Mouse (Mus musculus) stomach, postnatal 0 days (tissue): Measurements from ENCODE around the gene Camkk2.

Source experiments
- CTCF ChIP-seq: IDR thresholded peaks from 2 replicates; pipeline ENCODE4 v1.5.1; 2016; ENCODE audit warnings: antibody characterized with exemption, low read depth, mild to moderate bottlenecking, moderate library complexity
- EP300 ChIP-seq: optimal IDR thresholded peaks from 2 replicates; pipeline ENCODE3; 2016; ENCODE audit warnings: antibody characterized with exemption

DNA sequence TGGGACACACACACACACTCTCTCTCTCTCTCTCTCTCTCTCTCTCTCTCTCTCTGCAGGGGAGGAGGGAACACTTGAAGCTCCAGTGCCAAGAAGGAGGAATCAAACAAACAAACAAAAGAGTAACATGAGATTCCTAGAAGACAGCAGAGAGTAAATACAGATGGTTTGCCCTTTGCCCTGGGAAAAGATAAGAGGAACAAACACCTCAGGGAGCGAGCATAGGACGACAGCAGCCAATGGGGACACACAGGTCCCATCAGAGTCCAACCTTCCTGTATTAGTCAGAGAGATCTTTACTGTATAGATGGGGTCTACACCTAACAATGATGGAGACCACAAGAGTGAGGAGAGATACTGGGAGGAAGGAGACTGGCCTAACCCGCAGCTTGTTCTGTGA lies 18.7 kb upstream of the Camkk2 start:
- TF ChIP-seq CTCF (no peak), EP300 (no peak)
